Mouse (Mus musculus) forebrain, embryonic 12.5 days (tissue): ENCODE measurements at regions not wholly inside any gene's neighbourhood (a gene's known extent, or its start where the extent isn't known, plus 50 kb on each side); places are given as distances from the start of the nearest gene placed in this dataset.
"Not testable (repeated sequence)": the region's sequence is repeated elsewhere in the genome, so short reads cannot be mapped to it uniquely, and the experiment has no call there.

Experiments
- ATAC-seq: fragments of 200-750 bp; cut with Nextera tagmentation; 2 replicates; pipeline ENCODE4 v1.8.0; 2017; ENCODE audit warnings: moderate TSS enrichment; ENCODE audit not compliant: low FRiP score
- H3K27ac ChIP-seq: fragments of 300-500 bp; sonication (generic); 2 replicates; pipeline ENCODE4 v1.5.1; 2016; ENCODE audit warnings: mild to moderate bottlenecking
- H3K27me3 ChIP-seq: fragments of 300-500 bp; sonication (generic); 2 replicates; pipeline ENCODE4 v1.6.1; 2016; ENCODE audit warnings: mild to moderate bottlenecking
- H3K36me3 ChIP-seq: fragments of 300-500 bp; sonication (generic); replicated peaks from 2 replicates; pipeline ENCODE4 v1.6.1; 2016; ENCODE audit warnings: mild to moderate bottlenecking
- H3K4me1 ChIP-seq: fragments of 300-500 bp; sonication (generic); 2 replicates; pipeline ENCODE4 v1.6.1; 2016
- H3K4me2 ChIP-seq: fragments of 300-500 bp; sonication (generic); 2 replicates; pipeline ENCODE4 v1.6.1; 2016; ENCODE audit warnings: mild to moderate bottlenecking, moderate library complexity
- H3K4me3 ChIP-seq: fragments of 300-500 bp; sonication (generic); replicated peaks from 2 replicates; pipeline ENCODE4 v1.5.1; 2016; ENCODE audit warnings: mild to moderate bottlenecking
- H3K9ac ChIP-seq: fragments of 300-500 bp; sonication (generic); 2 replicates; pipeline ENCODE4 v1.6.1; 2016; ENCODE audit warnings: mild to moderate bottlenecking
- H3K9me3 ChIP-seq: fragments of 300-500 bp; sonication (generic); 2 replicates; pipeline ENCODE4 v1.6.1; 2016
- WGBS: fragments of 180-500 bp; shearing (Covaris S2); methylation state at CpG from one replicate; pipeline ENCODE4 v1.1.7; 2016; 5-methylcytosine and 5-hydroxymethylcytosine counted together

DNA sequence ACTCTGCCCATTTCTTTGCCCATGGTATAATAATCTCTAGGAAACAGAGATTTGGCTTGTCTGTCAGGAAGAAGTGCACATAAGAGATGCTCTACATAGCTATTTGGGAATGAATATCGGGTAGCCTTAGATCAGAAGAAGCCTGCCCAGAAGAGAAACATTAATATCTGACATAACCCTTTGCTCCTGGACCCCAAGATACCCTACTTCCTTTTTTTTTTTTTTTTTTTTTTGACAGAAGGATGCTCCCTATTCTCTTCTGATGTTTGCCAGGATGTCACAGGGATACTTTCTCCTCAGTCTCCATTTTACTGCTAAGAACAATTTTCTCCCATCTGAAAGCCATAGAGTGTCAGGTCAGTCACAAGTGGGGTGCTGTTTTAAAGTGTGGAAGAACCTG lies 1341.4 kb upstream of the A1bg start:
- 94% methylated on average over 1 of the region's 1 CpGs for WGBS
- no peak overlapping the region for H3K4me2 ChIP-seq
- H3K4me1 ChIP-seq: no peaks in the 10 kb centered on the region
- H3K27ac ChIP-seq: no peak overlapping the region
- no peaks in the 10 kb centered on the region for H3K36me3 ChIP-seq
- H3K9me3 ChIP-seq: no peaks in the 10 kb centered on the region
- no peak overlapping the region for H3K4me3 ChIP-seq
- H3K27me3 ChIP-seq: no peaks in the 10 kb centered on the region
- no peak overlapping the region for H3K9ac ChIP-seq
- ATAC-seq: no peak

DNA sequence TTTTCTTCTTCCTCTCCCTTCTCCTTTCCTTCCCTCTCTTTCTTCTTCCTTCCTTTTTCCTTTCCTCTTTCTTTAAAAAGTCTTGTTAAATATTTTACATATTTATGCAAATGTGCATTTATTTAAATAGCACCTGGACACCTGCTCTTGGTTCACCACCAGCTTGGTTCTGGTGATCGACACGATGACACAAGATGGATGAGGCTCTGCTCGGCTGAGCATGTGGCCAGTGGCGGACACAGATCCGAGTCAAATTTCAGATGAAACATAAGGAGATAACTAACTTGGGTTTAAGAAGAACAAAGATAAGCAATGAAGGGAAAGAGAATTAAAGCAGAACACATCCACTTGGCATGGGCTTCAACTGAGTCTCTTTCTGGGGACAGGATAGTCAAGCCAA lies 1339.7 kb upstream of the A1bg start:
- ATAC-seq: no peak
- WGBS: 96% methylated on average over 5 of the region's 5 CpGs

GRCm38 (mm10) chr15:62261520-62261919 lies 1338.7 kb upstream of the A1bg start:
- Histone ChIP-seq H3K4me1 (peaks cover 8% of the 10 kb centered on the region), H3K4me3 (no peak overlapping the region), H3K9ac (no peak overlapping the region), H3K4me2 (no peak overlapping the region), H3K36me3 (no peaks in the 10 kb centered on the region), H3K9me3 (no peaks in the 10 kb centered on the region), H3K27me3 (no peaks in the 10 kb centered on the region), H3K27ac (no peak overlapping the region)
- no peak for ATAC-seq
- 94% methylated on average over 2 of the region's 2 CpGs for whole genome bisulfite sequencing

More for the DNA sequence above, 1339.7 kb upstream of the A1bg start:
- Histone ChIP-seq H3K27ac (no peak overlapping the region), H3K36me3 (no peaks in the 10 kb centered on the region), H3K4me2 (no peak overlapping the region), H3K4me1 (peaks cover 8% of the 10 kb centered on the region), H3K9me3 (no peaks in the 10 kb centered on the region), H3K9ac (no peak overlapping the region), H3K27me3 (no peaks in the 10 kb centered on the region), H3K4me3 (no peak overlapping the region)

- Histone ChIP-seq H3K4me1 (peaks cover 8% of the 10 kb centered on the region), H3K36me3 (no peaks in the 10 kb centered on the region), H3K9me3 (no peaks in the 10 kb centered on the region), H3K4me2 (no peak overlapping the region), H3K27me3 (no peaks in the 10 kb centered on the region), H3K27ac (no peak overlapping the region), H3K9ac (no peak overlapping the region), H3K4me3 (no peak overlapping the region)
- no peak for ATAC-seq
- 85% methylated on average over 5 of the region's 5 CpGs for WGBS
Observed at GRCm38 (mm10) chr15:62258611-62259010, 1335.8 kb upstream of the A1bg start.

DNA sequence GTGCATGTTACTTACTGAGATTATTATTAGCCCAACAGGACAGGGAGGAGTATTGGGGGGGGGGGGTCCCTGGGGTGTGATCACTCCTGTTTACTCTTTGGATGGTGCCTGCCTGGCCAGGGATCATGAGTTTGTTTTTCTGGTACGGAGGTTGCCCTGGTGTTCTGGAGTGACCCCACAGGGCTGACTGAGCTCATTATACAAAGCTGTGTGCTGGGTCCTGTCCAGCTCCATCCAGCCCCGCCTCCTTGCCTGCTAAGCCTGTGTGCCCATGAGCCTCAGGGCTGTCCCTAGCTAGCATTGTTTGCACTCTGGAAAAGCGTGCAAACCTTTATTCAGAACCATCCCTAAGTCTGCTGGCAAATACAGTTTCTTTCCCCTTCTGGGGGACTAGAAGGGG lies 1335.1 kb upstream of the A1bg start:
- peak; percentile 67 for ATAC-seq
- 15% methylated on average over 3 of the region's 3 CpGs for whole genome bisulfite sequencing
- Histone ChIP-seq H3K9me3 (no peaks in the 10 kb centered on the region), H3K27ac (no peak overlapping the region), H3K27me3 (no peaks in the 10 kb centered on the region), H3K36me3 (no peaks in the 10 kb centered on the region), H3K9ac (no peak overlapping the region), H3K4me2 (no peak overlapping the region), H3K4me3 (no peak overlapping the region), H3K4me1 (peaks cover 8% of the 10 kb centered on the region)

DNA sequence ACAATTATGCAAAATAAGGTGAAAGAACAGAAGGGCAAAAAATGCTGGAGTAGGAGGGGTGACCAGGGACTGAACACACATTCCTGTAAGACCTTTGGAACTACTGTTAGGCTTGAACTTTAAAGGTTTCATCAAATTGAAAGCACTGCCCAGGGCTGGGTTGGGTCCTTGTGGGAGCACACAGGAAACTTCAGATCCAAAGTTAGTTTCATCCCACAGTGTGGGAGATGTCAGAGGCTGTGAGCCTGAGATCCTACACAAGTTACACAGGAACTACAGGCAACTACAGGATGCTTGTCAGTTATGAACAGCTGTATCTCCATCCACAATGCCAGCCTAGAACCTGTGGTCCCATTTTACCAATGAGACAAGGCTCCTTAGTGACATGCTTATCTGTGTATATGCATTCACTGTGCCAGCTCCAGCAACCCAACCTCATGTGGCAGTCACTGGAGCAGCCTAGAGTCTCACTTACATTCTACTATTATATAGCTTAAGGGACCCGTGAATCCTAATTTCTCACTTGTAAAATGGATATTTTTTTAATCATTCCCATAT lies 1334.4 kb upstream of the A1bg start:
- no peak overlapping the region for H3K4me3 ChIP-seq
- no peaks in the 10 kb centered on the region for H3K36me3 ChIP-seq
- no peak overlapping the region for H3K27ac ChIP-seq
- H3K9ac ChIP-seq: no peak overlapping the region
- no peak for ATAC-seq
- WGBS: 89% methylated on average over 1 of the region's 1 CpGs
- no peaks in the 10 kb centered on the region for H3K27me3 ChIP-seq
- H3K4me2 ChIP-seq: no peak overlapping the region
- H3K9me3 ChIP-seq: no peaks in the 10 kb centered on the region
- H3K4me1 ChIP-seq: peaks cover 8% of the 10 kb centered on the region

DNA sequence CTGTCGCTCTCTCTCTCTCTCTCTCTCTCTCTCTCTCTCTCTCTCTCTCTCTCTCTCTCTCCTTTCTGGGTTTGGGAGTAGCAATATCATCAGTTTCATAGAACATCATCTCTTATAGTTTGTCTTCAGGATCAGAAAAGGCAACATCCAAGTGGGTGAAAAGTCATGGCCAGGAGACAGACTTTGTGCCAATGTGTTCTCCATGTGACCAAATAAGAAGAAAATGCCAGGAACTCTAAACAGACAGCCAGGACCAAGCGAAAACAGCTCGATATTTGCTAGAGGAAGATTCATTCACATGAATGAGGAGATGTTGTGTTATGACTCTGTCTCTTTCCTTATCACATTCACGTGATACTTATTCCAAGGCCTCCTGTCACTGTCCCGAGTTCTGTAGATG lies 1332.8 kb upstream of the A1bg start:
- Histone ChIP-seq H3K4me2 (no peak overlapping the region), H3K4me1 (peaks cover 8% of the 10 kb centered on the region), H3K27ac (no peak overlapping the region), H3K27me3 (no peaks in the 10 kb centered on the region), H3K9me3 (no peaks in the 10 kb centered on the region), H3K9ac (no peak overlapping the region), H3K36me3 (no peaks in the 10 kb centered on the region), H3K4me3 (no peak overlapping the region)
- 92% methylated on average over 5 of the region's 5 CpGs for WGBS
- ATAC-seq: no peak

DNA sequence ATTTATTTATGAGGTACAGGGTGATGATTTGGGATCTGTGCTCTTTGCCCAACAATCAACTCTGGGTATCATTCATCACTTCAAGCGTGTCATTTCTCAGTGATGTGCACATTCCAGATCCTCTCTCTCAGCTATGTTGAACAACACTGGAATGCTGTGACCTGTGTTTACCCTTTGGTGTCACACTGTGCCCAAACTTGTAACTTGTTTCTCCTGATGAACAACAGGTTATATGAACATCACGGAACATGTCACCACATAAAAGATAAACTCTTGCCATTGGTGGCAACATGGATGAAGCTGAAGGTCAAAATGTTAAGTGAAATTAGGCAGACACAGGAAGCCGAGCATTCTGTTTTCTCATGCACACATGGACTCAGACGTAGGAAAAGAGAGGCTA lies 1330.9 kb upstream of the A1bg start:
- Histone ChIP-seq H3K9ac (no peak overlapping the region), H3K4me2 (no peak overlapping the region), H3K9me3 (no peaks in the 10 kb centered on the region), H3K36me3 (no peaks in the 10 kb centered on the region), H3K27me3 (no peaks in the 10 kb centered on the region), H3K4me1 (peaks cover 8% of the 10 kb centered on the region), H3K27ac (no peak overlapping the region), H3K4me3 (no peak overlapping the region)
- no peak for ATAC-seq
- WGBS: 90% methylated on average over 4 of the region's 4 CpGs

GRCm38 (mm10) chr15:62252078-62252833 lies 1329.4 kb upstream of the A1bg start:
- not testable (repeated sequence) for H3K4me3 ChIP-seq, H3K27ac ChIP-seq, ATAC-seq, H3K4me2 ChIP-seq, H3K36me3 ChIP-seq, H3K9ac ChIP-seq, H3K4me1 ChIP-seq, H3K9me3 ChIP-seq, H3K27me3 ChIP-seq
- 88% methylated on average over 2 of the region's 2 CpGs for WGBS

DNA sequence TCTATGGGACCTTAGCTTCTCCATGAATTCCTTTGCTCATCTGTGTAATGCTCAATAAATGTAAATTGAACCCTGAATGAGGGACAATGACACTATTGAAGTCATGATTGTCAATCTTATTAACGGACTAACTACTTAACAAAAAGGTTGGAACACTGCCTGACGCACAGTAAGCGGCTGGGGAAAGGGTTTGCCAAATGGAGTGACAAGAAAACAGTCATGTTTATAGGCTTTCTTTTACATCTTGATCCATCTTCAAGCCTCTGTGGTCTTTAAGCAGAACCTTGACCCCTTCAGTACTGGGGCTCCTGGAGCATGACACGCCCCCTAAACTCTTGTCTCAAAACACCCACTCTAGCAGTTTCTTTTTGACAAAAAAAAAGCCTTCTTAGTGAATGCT lies 1326.6 kb upstream of the A1bg start:
- 38% methylated on average over 4 of the region's 4 CpGs for WGBS
- no peak for ATAC-seq

DNA sequence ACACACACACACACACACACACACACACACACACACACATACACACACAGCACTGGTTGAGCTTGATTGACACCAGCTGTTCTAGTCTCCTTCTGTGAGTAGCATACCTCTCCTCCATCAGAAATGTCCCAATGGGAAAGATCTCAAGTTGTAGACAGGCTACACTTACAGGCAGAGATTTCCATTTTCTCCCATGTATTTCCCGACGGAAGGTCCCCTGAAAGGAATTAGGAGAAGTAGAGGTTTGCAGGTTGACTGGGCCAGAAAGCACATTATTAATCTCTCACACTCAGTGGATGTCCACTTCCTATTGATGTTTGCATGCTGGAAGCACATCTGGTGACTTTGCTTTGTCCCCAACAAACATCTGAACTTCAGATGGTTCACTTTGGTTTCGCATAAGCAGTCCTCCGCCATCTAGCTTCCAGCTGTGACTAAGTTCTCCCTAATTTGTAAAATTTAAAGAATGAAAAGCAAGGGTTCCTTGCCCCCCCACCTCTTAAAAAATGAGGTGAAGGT lies 1323.8 kb upstream of the A1bg start:
- WGBS: 81% methylated on average over 4 of the region's 4 CpGs
- Histone ChIP-seq H3K27me3 (no peaks in the 10 kb centered on the region), H3K9ac (no peak overlapping the region), H3K9me3 (no peaks in the 10 kb centered on the region), H3K4me1 (no peaks in the 10 kb centered on the region), H3K4me2 (no peak overlapping the region), H3K4me3 (no peak overlapping the region), H3K27ac (no peak overlapping the region), H3K36me3 (no peaks in the 10 kb centered on the region)
- no peak for ATAC-seq

More for the DNA sequence above, 1326.6 kb upstream of the A1bg start:
- no peak overlapping the region for H3K27ac ChIP-seq
- H3K4me3 ChIP-seq: no peak overlapping the region
- H3K36me3 ChIP-seq: no peaks in the 10 kb centered on the region
- H3K4me2 ChIP-seq: no peak overlapping the region
- no peaks in the 10 kb centered on the region for H3K9me3 ChIP-seq
- no peak overlapping the region for H3K9ac ChIP-seq
- no peaks in the 10 kb centered on the region for H3K4me1 ChIP-seq
- H3K27me3 ChIP-seq: no peaks in the 10 kb centered on the region

DNA sequence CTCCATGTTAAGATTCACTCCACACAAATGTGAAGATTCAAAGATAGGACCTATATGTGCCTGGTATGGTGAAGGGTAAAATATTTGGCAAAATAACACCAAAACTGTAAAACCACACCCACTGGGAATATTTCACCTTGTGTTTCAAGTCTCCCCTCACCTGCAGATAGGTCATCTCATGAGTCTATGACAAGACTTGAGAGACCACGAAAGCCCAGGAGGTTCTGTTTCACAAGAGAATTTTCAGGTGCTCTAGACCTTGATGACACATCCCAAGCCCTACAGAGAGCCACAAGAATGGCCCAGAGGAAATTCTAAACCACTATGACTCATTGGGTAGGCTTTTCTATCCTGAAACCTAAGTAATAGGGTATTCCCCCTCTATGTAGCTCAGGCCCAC lies 1322.4 kb upstream of the A1bg start:
- Histone ChIP-seq H3K4me1 (no peaks in the 10 kb centered on the region), H3K4me2 (no peak overlapping the region), H3K9ac (no peak overlapping the region), H3K36me3 (no peaks in the 10 kb centered on the region), H3K27me3 (no peaks in the 10 kb centered on the region), H3K4me3 (no peak overlapping the region), H3K27ac (no peak overlapping the region), H3K9me3 (no peaks in the 10 kb centered on the region)
- 78% methylated on average over 1 of the region's 1 CpGs for WGBS
- no peak for ATAC-seq

- 99% methylated on average over 3 of the region's 3 CpGs for WGBS
- Histone ChIP-seq H3K9me3 (no peaks in the 10 kb centered on the region), H3K4me3 (no peak overlapping the region), H3K9ac (no peak overlapping the region), H3K4me2 (no peak overlapping the region), H3K36me3 (no peaks in the 10 kb centered on the region), H3K4me1 (no peaks in the 10 kb centered on the region), H3K27me3 (no peaks in the 10 kb centered on the region), H3K27ac (no peak overlapping the region)
- no peak for ATAC-seq
Observed at GRCm38 (mm10) chr15:62244819-62245218, 1322.0 kb upstream of the A1bg start.
